Mouse (Mus musculus) layer of hippocampus, postnatal 36 days (tissue): Measurements from ENCODE around the gene Arih2. TPM values are rescaled to one million over a fixed set of nuclear protein-coding genes. Genes with fewer than 3 reads are reported as not detected.
"Not testable (repeated sequence)": the region's sequence is repeated elsewhere in the genome, so short reads cannot be mapped to it uniquely, and the experiment has no call there.

Experiments used
- DNase-seq, 2 experiments: peaks; one replicate each; pipeline ENCODE4 v3.0.0; 2022
- total RNA-seq, 2 experiments: library from RNA; stranded (reverse); gene quantifications; 2 replicates each; pipeline ENCODE4 v1.2.3; 2021

Arih2 gene
- total RNA-seq, 2 experiments from 2014 or later = 50.7 to 54.2 TPM

GRCm38 (mm10) chr9:108649561-108650440 is 615 bp upstream of the Arih2 start:
- no peak for DNase-seq

GRCm38 (mm10) chr9:108648166-108648565 is 1.0 kb downstream of the Arih2 start:
- DNase-seq = no peak

- DNase-seq = no peak
Measured at GRCm38 (mm10) chr9:108639825-108640224, 9.4 kb downstream of the Arih2 start.

- DNase-seq = no peak
Measured at GRCm38 (mm10) chr9:108635415-108635814, 13.8 kb downstream of the Arih2 start.

- no peak for DNase-seq
Measured at GRCm38 (mm10) chr9:108633846-108634245, 15.3 kb downstream of the Arih2 start.

- no peak for DNase-seq
Measured at GRCm38 (mm10) chr9:108632375-108632774, 16.8 kb downstream of the Arih2 start.

GRCm38 (mm10) chr9:108631631-108632256 is 17.4 kb downstream of the Arih2 start:
- DNase-seq = no peak

- DNase-seq = no peak
Measured at GRCm38 (mm10) chr9:108630683-108631082, 18.5 kb downstream of the Arih2 start.

GRCm38 (mm10) chr9:108628141-108628540 is 21.0 kb downstream of the Arih2 start:
- no peak for DNase-seq

GRCm38 (mm10) chr9:108626498-108626897 is 22.7 kb downstream of the Arih2 start:
- no peak for DNase-seq

- no peak for DNase-seq
Measured at GRCm38 (mm10) chr9:108617301-108617700, 31.9 kb downstream of the Arih2 start.

- DNase-seq = no peak
Measured at GRCm38 (mm10) chr9:108611488-108611887, 37.7 kb downstream of the Arih2 start.

GRCm38 (mm10) chr9:108608889-108609288 is 40.3 kb downstream of the Arih2 start:
- no peak for DNase-seq

- not testable (repeated sequence) for DNase-seq
Measured at GRCm38 (mm10) chr9:108607929-108608328, 41.3 kb downstream of the Arih2 start.

GRCm38 (mm10) chr9:108601986-108602385 is 47.2 kb downstream of the Arih2 start:
- DNase-seq = no peak

GRCm38 (mm10) chr9:108600011-108600410 is 49.2 kb downstream of the Arih2 start:
- no peak for DNase-seq

- DNase-seq = no peak
Measured at GRCm38 (mm10) chr9:108599021-108599566, 50.1 kb downstream of the Arih2 start.

GRCm38 (mm10) chr9:108596998-108597764 is 52.0 kb downstream of the Arih2 start, which contains the start of gene P4htm:
P4htm (minus strand) TSS chr9:108597667.
- peak; percentile 82 to 83 for DNase-seq

- DNase-seq = no peak
Measured at GRCm38 (mm10) chr9:108594354-108594753, 54.8 kb downstream of the Arih2 start.

GRCm38 (mm10) chr9:108591462-108591861 is 57.7 kb downstream of the Arih2 start:
- DNase-seq = no peak

- no peak for DNase-seq
Measured at GRCm38 (mm10) chr9:108589229-108589628, 60.0 kb downstream of the Arih2 start.

GRCm38 (mm10) chr9:108587571-108588180 is 61.5 kb downstream of the Arih2 start:
- DNase-seq = peak; percentile 83 to 84
